ENCODE assay signal across 12 mouse cellular contexts in the genomic region with DNA sequence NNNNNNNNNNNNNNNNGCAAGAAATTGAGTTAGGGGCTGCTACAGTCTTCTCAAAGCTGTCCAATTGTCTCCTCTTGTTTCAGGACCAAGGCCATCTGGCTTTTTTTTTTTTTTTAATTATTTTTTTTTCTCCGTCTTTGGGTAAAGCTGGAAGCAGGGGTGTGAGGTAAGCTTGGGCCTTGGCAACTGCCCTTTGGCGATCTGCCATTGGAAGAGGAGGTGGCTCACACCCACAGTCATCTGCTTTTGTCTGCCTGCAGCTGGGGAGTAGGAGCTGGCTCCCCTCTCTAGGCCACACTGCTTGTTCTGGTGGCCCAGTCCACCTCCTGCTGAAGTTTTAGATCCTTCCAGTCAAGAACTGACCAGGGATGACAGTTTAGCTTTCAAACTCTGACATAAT. TPM values are rescaled to one million over a fixed set of nuclear protein-coding genes. Genes with fewer than 3 reads are reported as not detected.
DNase-seq lines count a peak whose midpoint lies in the region; ATAC-seq lines count a peak whose summit lies in the region.
"Had no signal": no experiment of that assay in that cellular context is flagged by ENCODE, and none has a peak within 500 bp of the region (broad histone marks: within the 10 kb centered on the region; RNA-seq: fewer than 3 reads in every experiment).

No protein-coding gene starts in this region.

- H3K27me3 ChIP-seq in forebrain, embryonic 13.5 days, result no peaks in the 10 kb centered on the region
- H3K27me3 ChIP-seq in forebrain, embryonic 15.5 days, result no peaks in the 10 kb centered on the region
- H3K27me3 ChIP-seq in intestine, embryonic 15.5 days (replicated peaks), result no peaks in the 10 kb centered on the region
- H3K27me3 ChIP-seq: hindbrain, embryonic 12.5 days had no signal

- H3K9ac ChIP-seq in forebrain, embryonic 13.5 days, result no peak overlapping the region
- no peak overlapping the region for H3K9ac ChIP-seq in forebrain, embryonic 15.5 days (replicated peaks)
- H3K9ac ChIP-seq in intestine, embryonic 15.5 days, result no peak overlapping the region
- H3K9ac ChIP-seq: hindbrain, embryonic 12.5 days had no signal

- peak; percentile 46 to 49 for DNase-seq in layer of hippocampus, postnatal 10 days (ENCODE audit: low spot score in 2 of 2)
- DNase-seq in layer of hippocampus, postnatal 14 days (ENCODE audit: low spot score in 2 of 2), result no peak
- peak; percentile 17 for DNase-seq in NIH3T3 (ENCODE audit: low read depth)
- DNase-seq in gastrocnemius, postnatal 25 days, result peak; percentile 41

- no peak overlapping the region for H3K27ac ChIP-seq in forebrain, embryonic 13.5 days
- H3K27ac ChIP-seq in forebrain, embryonic 15.5 days (replicated peaks), result no peak overlapping the region
- H3K27ac ChIP-seq in intestine, embryonic 15.5 days, result no peak overlapping the region
- H3K27ac ChIP-seq: embryonic facial prominence, embryonic 10.5 days; hindbrain, embryonic 12.5 days had no signal

- no peaks in the 10 kb centered on the region for H3K36me3 ChIP-seq in forebrain, embryonic 13.5 days (ENCODE audit: poor library complexity, severe bottlenecking)
- H3K36me3 ChIP-seq in forebrain, embryonic 15.5 days, result no peaks in the 10 kb centered on the region
- no peaks in the 10 kb centered on the region for H3K36me3 ChIP-seq in intestine, embryonic 15.5 days
- H3K36me3 ChIP-seq: embryonic facial prominence, embryonic 10.5 days; hindbrain, embryonic 12.5 days had no signal

- H3K4me1 ChIP-seq in forebrain, embryonic 13.5 days, result peaks cover 5% of the 10 kb centered on the region; the same call in 1 of the 2 replicates
- H3K4me1 ChIP-seq in forebrain, embryonic 15.5 days, result no peaks in the 10 kb centered on the region; the same call in 1 of the 2 replicates
- H3K4me1 ChIP-seq in intestine, embryonic 15.5 days (replicated peaks), result no peaks in the 10 kb centered on the region
- H3K4me1 ChIP-seq: hindbrain, embryonic 12.5 days had no signal

- H3K9me3 ChIP-seq in forebrain, embryonic 13.5 days (replicated peaks), result no peaks in the 10 kb centered on the region
- H3K9me3 ChIP-seq in forebrain, embryonic 15.5 days, result no peaks in the 10 kb centered on the region
- no peaks in the 10 kb centered on the region for H3K9me3 ChIP-seq in intestine, embryonic 15.5 days
- H3K9me3 ChIP-seq: embryonic facial prominence, embryonic 10.5 days; hindbrain, embryonic 12.5 days had no signal

- WGBS in forebrain, embryonic 13.5 days, result 76% methylated on average over 2 of the region's 2 CpGs
- WGBS in forebrain, embryonic 15.5 days, result 56% methylated on average over 2 of the region's 2 CpGs
- 84% methylated on average over 2 of the region's 2 CpGs for WGBS in intestine, embryonic 15.5 days

- 0 out of 2 replicates have a peak, but pooled peaks have one; percentile 13 for ATAC-seq in forebrain, embryonic 13.5 days
- no peak for ATAC-seq in forebrain, embryonic 15.5 days (replicated peaks)
- ATAC-seq in intestine, embryonic 15.5 days, result no peak
- ATAC-seq in cerebellum, adult (ENCODE audit: insufficient number of reproducible peaks, low FRiP score, low TSS enrichment), result no peak
- ATAC-seq: forebrain, embryonic 16.5 days had no signal

- H3K4me3 ChIP-seq in forebrain, embryonic 13.5 days, result no peak overlapping the region
- H3K4me3 ChIP-seq in forebrain, embryonic 15.5 days, result no peak overlapping the region
- no peak overlapping the region for H3K4me3 ChIP-seq in intestine, embryonic 15.5 days (replicated peaks)
- H3K4me3 ChIP-seq: embryonic facial prominence, embryonic 10.5 days; hindbrain, embryonic 12.5 days had no signal

- H3K4me2 ChIP-seq in forebrain, embryonic 13.5 days, result no peak overlapping the region
- H3K4me2 ChIP-seq in forebrain, embryonic 15.5 days (replicated peaks), result no peak overlapping the region
- no peak overlapping the region for H3K4me2 ChIP-seq in intestine, embryonic 15.5 days (replicated peaks)
- H3K4me2 ChIP-seq: hindbrain, embryonic 12.5 days; liver, embryonic 11.5 days had no signal

RNA-seq across cellular contexts. Expression of a gene that starts 34.3 kb away (rescaled TPM):
- polyA plus RNA-seq in forebrain, embryonic 13.5 days (2015; fragmentation: Nextera tagmentation; extraction: Ambion mirVana), result 70.9 and 72.4 TPM in 2 replicates
- 61.2 and 68.0 TPM in 2 replicates for polyA plus RNA-seq in forebrain, embryonic 15.5 days (2015; fragmentation: Nextera tagmentation; extraction: Ambion mirVana)
- total RNA-seq in layer of hippocampus, postnatal 10 days (2021), result 10 to 100 TPM; 22.7 to 23.5 TPM
- total RNA-seq in layer of hippocampus, postnatal 14 days (2021), result 10 to 100 TPM; 19.9 to 21.2 TPM
- 1 to 10 TPM; 7.2 to 7.9 TPM for total RNA-seq in gastrocnemius, postnatal 25 days (2021)
- 60.1 and 61.6 TPM in 2 replicates for polyA plus RNA-seq in intestine, embryonic 15.5 days (2015; fragmentation: Nextera tagmentation; extraction: Ambion mirVana)

Comparison
In these comparisons a context has a peak if more than half of its experiments do, and no peak if none do; other contexts are left out.
1. DNase-seq: peak in layer of hippocampus, postnatal 10 days (2 of 2), NIH3T3 (single experiment) and gastrocnemius, postnatal 25 days (single experiment); none in layer of hippocampus, postnatal 14 days (0 of 2).